Mouse (Mus musculus) layer of hippocampus, adult 2 months (tissue): Measurements from ENCODE around the gene Trmt13. TPM values are rescaled to one million over a fixed set of nuclear protein-coding genes. Genes with fewer than 3 reads are reported as not detected.
"Not testable (repeated sequence)": the region's sequence is repeated elsewhere in the genome, so short reads cannot be mapped to it uniquely, and the experiment has no call there.

Source experiments
- DNase-seq, 2 experiments: peaks; one replicate each; pipeline ENCODE4 v3.0.0; 2022; ENCODE audit warnings: low spot score in 2 of 2
- H3K27ac ChIP-seq: fragments of 200-600 bp; 2 replicates; pipeline ENCODE4 v1.8.1; 2022
- H3K4me3 ChIP-seq: fragments of 200-600 bp; 2 replicates; pipeline ENCODE4 v1.8.1; 2022; ENCODE audit warnings: mild to moderate bottlenecking
- CTCF ChIP-seq: fragments of 200-600 bp; conservative IDR thresholded peaks from 2 replicates; pipeline ENCODE4 v1.8.1; 2022; ENCODE audit warnings: antibody characterized with exemption, mild to moderate bottlenecking, moderate library complexity
- total RNA-seq, 2 experiments: library from RNA; stranded (reverse); gene quantifications; 2 replicates each; pipeline ENCODE4 v1.2.3; 2021

Trmt13 gene
- total RNA-seq, 2 experiments from 2014 or later = 17.9 to 24.4 TPM

- no peak for DNase-seq
- no peak for TF ChIP-seq CTCF
- no peak overlapping the region for H3K4me3 ChIP-seq
- H3K27ac ChIP-seq = no peak overlapping the region
Observed at GRCm38 (mm10) chr3:116563095-116563492, 51.3 kb downstream of the Trmt13 start.

- TF ChIP-seq CTCF = no peak
- DNase-seq = no peak
- no peak within 1 kb of the TSS for H3K27ac ChIP-seq
- no peak within 1 kb of the TSS for H3K4me3 ChIP-seq
Observed at GRCm38 (mm10) chr3:116562408-116563094, 51.8 kb downstream of the Trmt13 start, which contains the start of gene Lrrc39. Lrrc39 (plus strand) TSS chr3:116562973.

GRCm38 (mm10) chr3:116561315-116561714, 53.1 kb downstream of the Trmt13 start:
- not testable (repeated sequence) for DNase-seq, H3K4me3 ChIP-seq, H3K27ac ChIP-seq

- H3K27ac ChIP-seq = no peak overlapping the region
- no peak for DNase-seq
- no peak for TF ChIP-seq CTCF
- no peak overlapping the region for H3K4me3 ChIP-seq
Observed at GRCm38 (mm10) chr3:116551362-116551761, 63.0 kb downstream of the Trmt13 start.

GRCm38 (mm10) chr3:116547430-116547829, 67.0 kb downstream of the Trmt13 start:
- H3K4me3 ChIP-seq = no peak overlapping the region
- DNase-seq = no peak
- H3K27ac ChIP-seq = no peak overlapping the region
- TF ChIP-seq CTCF = no peak

- no peak for DNase-seq
Observed at GRCm38 (mm10) chr3:116542532-116542931, 71.9 kb downstream of the Trmt13 start.

GRCm38 (mm10) chr3:116542070-116542469, 72.3 kb downstream of the Trmt13 start:
- Histone ChIP-seq H3K4me3 (no peak overlapping the region), H3K27ac (no peak overlapping the region)
- no peak for DNase-seq
- TF ChIP-seq CTCF = no peak

More at GRCm38 (mm10) chr3:116542532-116542931, 71.9 kb downstream of the Trmt13 start:
- H3K27ac ChIP-seq = no peak overlapping the region
- TF ChIP-seq CTCF = no peak
- no peak overlapping the region for H3K4me3 ChIP-seq

GRCm38 (mm10) chr3:116537200-116537573, 77.2 kb downstream of the Trmt13 start:
- DNase-seq = no peak

GRCm38 (mm10) chr3:116536428-116537199, 77.8 kb downstream of the Trmt13 start:
- peak; percentile 37 to 54 for DNase-seq
- no peak overlapping the region for H3K4me3 ChIP-seq
- no peak for TF ChIP-seq CTCF
- peak overlapping the region; percentile 70 for H3K27ac ChIP-seq

More at GRCm38 (mm10) chr3:116537200-116537573, 77.2 kb downstream of the Trmt13 start:
- H3K4me3 ChIP-seq = no peak overlapping the region
- H3K27ac ChIP-seq = peak overlapping the region; percentile 70
- no peak for TF ChIP-seq CTCF

Other genes with a start within 250 kb of the Trmt13 start
- gene Cdc14a, start 190.6 kb downstream of the Trmt13 start, total RNA-seq = 1 to 10 TPM; 4.9 to 6.2 TPM
- 10 to 100 TPM; 59.4 to 64.5 TPM for gene Rtca, start 106.4 kb downstream of the Trmt13 start, total RNA-seq
- gene Dbt, start 101.5 kb downstream of the Trmt13 start, total RNA-seq = 10 to 100 TPM; 18.9 to 24.0 TPM
- under 1 TPM in 1 of 2 experiments, not detected in 1; 0.12 TPM for gene Lrrc39, start 51.6 kb downstream of the Trmt13 start, total RNA-seq
- 1 to 10 TPM; 7.4 to 9.4 TPM for gene Sass6, start 19.6 kb downstream of the Trmt13 start, total RNA-seq
- 10 to 100 TPM; 54.4 to 57.7 TPM for gene Mfsd14a, start 48.1 kb upstream of the Trmt13 start, total RNA-seq
- not detected for gene Gm43191, start 66.7 kb upstream of the Trmt13 start, total RNA-seq
- 10 to 100 TPM; 15.8 to 18.3 TPM for gene Slc35a3, start 98.2 kb upstream of the Trmt13 start, total RNA-seq
- 10 to 100 TPM; 26.1 to 27.2 TPM for gene Agl, start 193.6 kb upstream of the Trmt13 start, total RNA-seq
- 1 to 10 TPM; 1.3 to 1.5 TPM for gene Frrs1, start 244.9 kb upstream of the Trmt13 start, total RNA-seq